Mouse (Mus musculus) T-helper 1 cell (primary cell): ENCODE data around the gene Htr6.

ENCODE experiments used
- in situ Hi-C: fragments of 300-600 bp; cut with MboI, MseI; formaldehyde crosslinking; loops from one replicate; pipeline ENCODE4 v1.15.1; 2025; ENCODE audit warnings: high pct_unique_total_duplicates

Gene Htr6

DNA sequence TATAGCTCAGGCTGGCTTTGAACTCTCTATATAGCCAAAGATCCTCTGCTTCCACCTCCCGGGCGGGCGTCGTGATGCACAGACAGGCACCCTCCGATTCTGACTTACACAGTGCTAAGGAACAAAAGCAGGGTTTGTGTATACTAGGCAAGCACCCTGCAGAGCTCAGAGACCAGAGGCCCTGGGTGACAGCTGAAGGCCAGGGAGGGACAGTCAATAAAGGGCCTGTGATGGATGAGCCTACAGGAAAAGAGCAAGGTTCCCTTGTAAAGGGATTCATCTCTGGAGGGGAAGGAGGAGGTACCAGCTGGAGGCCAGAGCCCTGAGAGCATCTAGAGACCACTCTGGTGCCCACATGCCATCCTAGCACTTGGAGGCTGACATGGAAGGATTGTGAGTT, 22.0 kb downstream of the Htr6 start:
- in situ Hi-C loops = loop anchor here (25.0 kb wide), 1 partner anchor 809 kb away; no protein-coding TSS in a partner anchor

GRCm38 (mm10) chr4:139052796-139053195, 22.6 kb downstream of the Htr6 start:
- in situ Hi-C loops = loop anchor here (25.0 kb wide), 1 partner anchor 810 kb away; no protein-coding TSS in a partner anchor

DNA sequence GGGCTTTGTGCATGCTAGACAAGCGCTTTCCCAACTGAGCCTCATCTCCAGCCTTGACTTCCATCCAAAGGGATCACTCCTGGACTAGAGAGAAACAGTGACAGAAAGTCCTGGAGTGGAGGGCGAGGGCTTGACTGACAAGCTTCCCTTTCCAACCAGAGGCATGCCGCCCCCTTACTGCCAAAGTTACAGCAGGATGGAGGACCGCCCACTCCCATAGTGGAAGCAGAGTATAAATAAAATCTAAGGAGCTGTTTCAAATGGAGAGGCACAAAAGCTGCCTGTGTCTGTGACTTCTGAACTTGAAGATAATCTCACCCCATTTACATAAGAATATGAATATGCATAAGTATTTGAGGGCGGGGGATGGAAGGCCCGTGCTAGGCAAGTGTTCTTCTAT, 26.9 kb downstream of the Htr6 start:
- in situ Hi-C loops = no loop called here

GRCm38 (mm10) chr4:139046354-139046753, 29.0 kb downstream of the Htr6 start:
- in situ Hi-C loops = no loop called here

DNA sequence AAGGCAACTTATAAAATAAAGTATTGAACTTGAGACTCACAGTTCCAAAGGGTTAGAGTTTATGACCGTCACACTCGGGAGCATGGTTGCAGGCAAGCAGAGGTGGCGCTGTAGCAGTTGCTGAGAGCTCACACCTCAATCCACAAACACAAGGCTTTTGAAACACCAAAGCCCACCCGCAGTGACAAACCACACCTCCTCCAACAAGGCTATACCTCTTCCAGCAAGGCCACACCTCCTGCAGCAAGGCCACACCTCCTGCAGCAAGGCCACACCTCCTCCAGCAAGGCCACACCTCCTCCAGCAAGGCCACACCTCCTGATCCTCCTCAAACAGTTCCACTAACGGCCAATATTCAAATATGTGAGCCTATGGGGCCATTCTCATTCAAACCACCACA, 30.8 kb downstream of the Htr6 start:
- in situ Hi-C loops = no loop called here

DNA sequence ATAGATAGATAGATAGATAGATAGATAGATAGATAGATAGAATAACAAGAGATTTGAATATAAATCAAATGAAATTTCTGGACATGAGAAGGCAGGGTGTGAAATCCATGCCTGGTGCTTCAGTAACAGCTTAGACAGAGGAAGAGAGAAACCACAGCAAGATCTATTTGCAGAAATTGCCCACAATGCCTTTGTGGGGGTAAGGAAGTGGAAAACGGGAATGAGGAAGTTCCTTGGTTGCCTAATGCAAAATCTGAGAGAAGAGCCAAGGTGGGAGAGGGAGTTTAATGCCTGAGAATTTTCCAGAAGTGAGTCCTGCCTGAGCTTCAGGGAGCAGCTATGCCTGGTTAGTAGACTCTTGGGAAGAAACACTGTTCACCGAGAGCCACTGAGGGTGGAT, 31.8 kb downstream of the Htr6 start:
- in situ Hi-C loops = no loop called here

DNA sequence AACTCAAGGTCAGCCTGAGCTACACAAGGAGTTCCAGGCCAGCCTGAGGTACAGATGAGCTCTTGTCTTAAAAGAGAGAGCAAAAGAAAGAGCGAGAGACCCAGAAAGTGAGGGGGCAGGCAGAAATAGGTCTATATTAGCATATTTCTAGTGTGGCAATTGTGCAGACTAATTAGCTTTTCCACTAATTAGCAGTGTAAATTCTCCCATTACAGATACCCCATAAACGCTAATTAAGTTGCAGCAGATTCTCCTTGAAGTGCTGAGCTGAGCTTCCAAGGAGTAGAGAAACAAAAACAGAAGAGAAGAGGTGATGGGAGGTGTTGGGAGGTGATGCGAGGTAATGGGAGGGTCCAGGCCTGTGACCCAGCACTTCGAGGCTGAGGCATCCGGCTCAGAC, 32.8 kb downstream of the Htr6 start:
- in situ Hi-C loops = no loop called here

DNA sequence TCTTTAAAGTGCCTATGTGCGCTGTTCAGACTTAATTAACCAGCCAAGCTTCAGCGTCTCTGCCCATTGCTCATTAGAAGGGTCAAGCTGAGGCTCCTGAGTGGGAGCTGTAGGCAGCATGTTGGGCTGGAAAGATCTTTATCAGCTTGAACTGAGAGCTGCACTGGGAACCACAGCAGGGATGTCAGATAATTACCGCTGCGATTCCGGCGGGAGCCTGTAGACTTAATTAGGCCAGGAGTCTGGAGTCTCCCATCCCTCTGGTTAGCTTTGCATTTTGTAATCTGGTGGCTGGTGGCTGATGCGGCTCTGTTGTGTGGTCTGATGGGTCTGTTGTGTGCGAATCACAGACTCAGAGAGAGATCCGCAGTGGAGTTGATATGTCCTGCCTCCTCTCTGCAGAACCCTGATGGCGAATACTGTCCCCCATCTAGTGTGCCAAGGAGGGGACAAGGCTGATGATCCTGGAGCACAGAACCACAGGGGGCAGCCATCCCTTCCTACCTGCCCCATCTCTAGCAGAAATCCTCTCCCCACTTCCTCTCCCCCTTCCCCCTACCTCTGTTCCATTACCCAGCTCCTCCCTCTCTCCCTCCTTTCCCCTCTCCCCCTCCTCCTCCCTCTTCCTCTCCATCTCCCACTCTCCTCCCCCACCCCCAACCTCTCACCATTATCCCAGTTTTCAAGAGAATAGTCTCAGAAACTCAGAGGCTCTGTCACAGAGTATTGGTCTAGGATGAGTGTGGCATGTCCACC, 35.1 kb downstream of the Htr6 start:
- in situ Hi-C loops = no loop called here

DNA sequence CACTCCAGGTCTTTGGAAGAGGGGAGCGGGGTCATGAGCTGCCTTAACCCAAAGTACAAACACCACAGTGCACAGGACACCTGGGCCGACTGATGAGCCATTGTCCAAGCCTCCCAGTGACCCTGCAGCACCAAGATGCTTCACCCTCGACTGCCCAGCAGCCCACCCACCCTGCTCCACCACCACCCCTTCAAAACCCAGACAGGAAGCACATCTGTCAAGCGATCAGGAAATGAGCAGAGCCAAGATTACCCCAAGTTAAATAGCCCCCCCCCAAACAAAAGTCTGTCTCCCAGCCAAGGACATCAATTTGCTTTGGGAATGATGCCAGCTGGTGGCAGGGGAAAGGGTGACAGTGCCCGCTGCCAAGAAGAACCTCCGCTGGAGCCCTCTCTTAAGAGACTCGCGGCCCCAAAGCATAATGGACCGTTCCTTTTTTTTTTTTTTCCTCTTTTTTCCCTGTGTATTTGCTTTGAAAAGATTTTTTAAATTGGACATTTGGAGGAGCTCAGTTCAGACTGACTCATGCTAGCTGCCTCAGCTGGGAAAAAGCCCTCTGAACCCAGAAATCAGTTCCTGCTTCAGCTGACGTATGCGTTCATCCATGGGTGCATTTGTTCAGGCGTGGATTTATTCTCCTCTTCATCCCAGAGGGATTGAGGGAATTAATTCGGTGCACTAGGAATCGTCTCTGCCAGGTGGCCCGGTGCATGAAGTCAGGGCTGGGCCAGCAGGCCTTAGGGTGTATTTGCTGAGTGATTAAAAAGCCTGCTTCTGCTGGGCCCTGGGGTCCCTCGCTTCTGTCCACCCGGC, 37.4 kb downstream of the Htr6 start:
- in situ Hi-C loops = no loop called here

GRCm38 (mm10) chr4:139035799-139036198, 39.6 kb downstream of the Htr6 start:
- in situ Hi-C loops = no loop called here

DNA sequence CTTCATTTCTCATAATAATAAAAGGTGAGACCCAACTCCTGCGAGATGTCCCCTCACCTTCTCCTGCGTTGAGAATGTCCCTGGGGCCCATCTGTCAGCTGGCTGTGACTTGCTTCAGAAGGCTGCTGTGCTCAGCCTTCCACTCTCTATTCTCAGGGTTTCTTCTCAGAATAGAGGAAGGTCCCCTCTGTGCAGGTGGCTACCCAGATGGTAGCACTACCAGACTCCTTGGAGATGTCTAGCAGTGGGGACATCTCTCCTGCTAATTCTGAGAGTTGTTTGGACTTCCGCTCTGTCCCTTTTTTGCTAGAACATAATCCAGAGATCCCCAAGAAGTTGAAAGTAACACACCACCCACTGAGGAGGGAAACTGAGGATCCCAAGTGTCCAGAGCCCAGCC, 40.4 kb downstream of the Htr6 start:
- in situ Hi-C loops = no loop called here

GRCm38 (mm10) chr4:139034540-139034939, 40.8 kb downstream of the Htr6 start:
- in situ Hi-C loops = no loop called here

GRCm38 (mm10) chr4:139034010-139034367, 41.4 kb downstream of the Htr6 start:
- in situ Hi-C loops = no loop called here

DNA sequence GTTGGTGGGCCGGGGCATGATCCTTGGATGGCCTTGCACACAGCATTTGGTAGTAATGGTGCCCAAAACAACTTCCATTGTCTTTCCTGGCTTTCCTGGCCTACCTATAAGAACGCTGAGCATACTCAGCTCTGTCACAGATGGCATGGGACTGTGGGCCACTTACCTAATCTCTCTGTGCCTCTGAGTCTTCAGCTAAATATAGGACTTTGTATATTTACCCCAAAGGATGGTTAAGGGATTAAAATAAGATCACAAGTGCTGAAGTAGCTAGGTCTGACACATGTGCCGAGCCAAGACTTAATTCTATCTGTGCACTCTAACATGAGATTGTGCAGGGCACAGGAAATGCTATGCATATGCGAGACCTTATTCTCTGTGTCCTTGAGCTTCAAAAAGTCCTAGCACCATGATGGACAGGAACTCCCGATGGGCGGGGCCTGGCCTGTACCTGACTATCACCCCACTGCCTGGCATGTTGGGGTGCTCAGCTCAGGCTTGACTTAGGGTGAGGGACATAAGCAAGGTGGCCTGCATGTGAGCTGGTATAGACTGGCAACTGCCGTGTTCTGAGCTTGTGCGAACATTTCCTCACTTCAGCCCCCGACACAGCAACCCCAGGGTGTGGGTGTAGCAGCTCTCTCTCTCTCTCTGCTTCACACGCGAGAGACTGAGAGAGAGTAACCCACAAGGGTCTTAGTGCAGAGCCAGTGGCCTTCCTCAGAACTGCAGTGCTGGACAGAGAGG, 41.9 kb downstream of the Htr6 start:
- in situ Hi-C loops = no loop called here

- in situ Hi-C loops = no loop called here
Measured at GRCm38 (mm10) chr4:139032521-139032920, 42.8 kb downstream of the Htr6 start.

GRCm38 (mm10) chr4:139030675-139031074, 44.7 kb downstream of the Htr6 start:
- in situ Hi-C loops = no loop called here

DNA sequence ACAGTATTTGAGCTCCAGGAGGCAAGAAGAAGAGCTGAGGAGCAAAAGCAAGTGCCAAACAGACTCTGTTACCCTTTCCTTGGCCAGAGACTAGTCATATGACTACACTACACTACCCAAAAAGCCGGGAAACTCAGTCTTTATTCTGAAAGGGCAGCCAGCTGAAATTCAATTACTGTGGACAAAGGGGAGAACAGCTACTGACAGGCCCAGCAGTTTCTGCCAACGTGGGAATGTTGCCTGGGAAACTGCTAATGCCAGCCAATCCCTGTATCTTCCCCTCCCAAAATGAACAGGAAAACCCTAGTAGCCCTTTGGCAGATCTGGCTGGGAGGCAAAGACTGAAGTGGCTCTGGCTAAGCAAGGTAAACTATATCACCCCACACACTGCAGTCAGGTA, 51.0 kb downstream of the Htr6 start:
- in situ Hi-C loops = no loop called here

DNA sequence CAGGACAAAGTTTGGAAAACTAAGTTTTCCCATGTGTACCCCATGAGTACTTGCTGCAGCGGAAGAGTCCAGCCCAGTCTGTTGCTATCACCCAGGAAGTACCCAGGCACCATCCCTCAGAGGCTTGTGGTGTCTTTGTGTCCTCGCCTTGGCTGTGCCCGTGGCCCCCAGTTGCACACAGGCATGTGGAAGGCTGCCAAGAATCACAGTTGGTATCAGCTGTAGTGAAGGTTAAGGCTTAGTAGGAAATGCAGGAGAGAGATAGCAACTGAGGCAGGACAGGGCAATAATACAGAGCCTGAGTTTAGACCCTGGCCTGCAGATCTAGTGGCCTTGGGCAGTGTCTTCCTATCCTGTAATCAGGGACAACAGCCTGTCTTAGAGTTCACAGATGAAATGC, 55.0 kb downstream of the Htr6 start:
- in situ Hi-C loops = no loop called here

- in situ Hi-C loops = no loop called here
Measured at GRCm38 (mm10) chr4:139019413-139019812, 56.0 kb downstream of the Htr6 start.

DNA sequence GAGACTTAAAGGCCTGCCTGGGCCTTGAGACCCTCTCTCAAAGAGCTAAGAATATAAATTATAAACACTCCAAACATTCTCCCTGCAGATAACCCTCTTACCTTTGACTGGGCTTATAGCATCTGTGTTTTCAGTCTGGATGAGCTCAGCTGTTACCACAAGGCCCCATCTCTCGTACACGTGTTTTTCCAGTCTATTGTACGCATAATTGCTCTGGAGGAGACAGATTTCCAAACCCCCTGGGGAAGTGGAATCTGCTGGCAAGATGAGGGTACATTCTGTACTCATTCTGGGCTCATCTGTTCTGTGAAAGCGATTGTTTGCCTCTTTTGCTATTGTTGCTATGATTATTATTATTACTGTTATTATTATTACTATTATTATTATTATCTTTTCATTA, 56.4 kb downstream of the Htr6 start:
- in situ Hi-C loops = no loop called here

GRCm38 (mm10) chr4:139018388-139018787, 57.0 kb downstream of the Htr6 start:
- in situ Hi-C loops = no loop called here

- in situ Hi-C loops = loop anchor here (5.0 kb wide), 1 partner anchor 92 kb away; no protein-coding TSS in a partner anchor
Measured at GRCm38 (mm10) chr4:139014793-139015192, 60.6 kb downstream of the Htr6 start.
